12 mouse cellular contexts compared by ENCODE assay signal in the genomic region with DNA sequence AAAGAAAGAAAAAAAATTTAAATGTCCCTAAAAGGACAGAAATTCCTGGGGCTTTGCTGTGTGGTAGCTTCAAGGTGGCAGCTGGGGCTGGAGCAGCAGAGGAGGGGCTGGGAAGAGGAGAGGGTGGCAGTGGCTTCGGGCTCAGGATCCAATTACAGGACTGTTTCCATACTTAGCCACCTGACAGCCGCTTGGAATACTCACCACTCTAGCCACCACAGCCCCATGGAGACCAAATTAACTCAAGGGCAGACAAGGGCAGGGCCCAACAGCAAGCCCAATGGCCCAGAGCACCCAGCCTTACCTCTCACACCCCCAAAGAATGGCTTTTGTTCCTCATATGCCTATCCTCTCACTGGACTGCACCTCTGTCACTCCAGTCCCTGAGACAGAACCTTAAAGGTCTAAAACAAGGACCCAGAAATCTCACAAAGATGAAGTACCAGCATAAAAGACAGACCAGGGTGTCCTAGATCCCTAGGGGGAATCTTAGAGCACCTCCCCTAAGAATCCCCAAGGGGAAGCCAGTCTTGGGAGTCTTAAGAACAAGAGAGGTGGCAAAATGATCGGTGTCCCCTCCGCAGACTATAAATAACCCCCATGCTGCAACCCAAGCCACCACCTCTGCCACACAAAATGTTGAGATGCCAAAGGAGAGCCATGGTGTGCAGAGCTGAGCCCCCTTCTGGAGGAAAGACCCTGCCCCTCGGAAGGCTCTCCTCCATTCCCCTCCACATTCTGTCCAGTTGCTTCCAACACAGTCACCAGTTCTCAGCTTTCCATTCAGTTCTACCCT. TPM values are rescaled to one million over a fixed set of nuclear protein-coding genes. Genes with fewer than 3 reads are reported as not detected.
DNase-seq lines count a peak whose midpoint lies in the region; ATAC-seq and TF ChIP-seq lines count a peak whose summit lies in the region.
"Had no signal": no experiment of that assay in that cellular context is flagged by ENCODE, and none has a peak within 500 bp of the region (broad histone marks: within the 10 kb centered on the region; RNA-seq: fewer than 3 reads in every experiment).

No protein-coding gene starts in this region.

- TF ChIP-seq EP300 in stomach, postnatal 0 days (optimal IDR thresholded peaks at IDR 0.05), result no peak

- H3K4me2 ChIP-seq in stomach, embryonic 16.5 days (ENCODE audit: low read depth, low read length), result no peak overlapping the region
- H3K4me2 ChIP-seq in stomach, postnatal 0 days (replicated peaks; ENCODE audit: low read depth), result no peak overlapping the region
- H3K4me2 ChIP-seq in neural tube, embryonic 15.5 days, result no peak overlapping the region
- H3K4me2 ChIP-seq: liver, embryonic 12.5 days; midbrain, embryonic 12.5 days had no signal

- no peaks in the 10 kb centered on the region for H3K36me3 ChIP-seq in stomach, embryonic 16.5 days (ENCODE audit: control insufficient read depth, insufficient read depth, low read length)
- no peaks in the 10 kb centered on the region for H3K36me3 ChIP-seq in stomach, postnatal 0 days (ENCODE audit: control insufficient read depth, insufficient read depth, low read length)
- no peaks in the 10 kb centered on the region for H3K36me3 ChIP-seq in neural tube, embryonic 15.5 days
- H3K36me3 ChIP-seq: liver, embryonic 12.5 days; midbrain, embryonic 12.5 days had no signal

- H3K9me3 ChIP-seq in stomach, embryonic 16.5 days (replicated peaks; ENCODE audit: control insufficient read depth, low read length), result no peaks in the 10 kb centered on the region
- H3K9me3 ChIP-seq in stomach, postnatal 0 days (ENCODE audit: control insufficient read depth, low read length), result no peaks in the 10 kb centered on the region
- no peaks in the 10 kb centered on the region for H3K9me3 ChIP-seq in neural tube, embryonic 15.5 days (replicated peaks)
- H3K9me3 ChIP-seq: liver, embryonic 12.5 days; midbrain, embryonic 12.5 days had no signal

- peak; percentile 53; the same call in 1 of the 2 replicates for ATAC-seq in stomach, embryonic 16.5 days (ENCODE audit: insufficient read depth, low FRiP score)
- no peak for ATAC-seq in stomach, postnatal 0 days (ENCODE audit: low FRiP score, low TSS enrichment)
- no peak for ATAC-seq in neural tube, embryonic 15.5 days (ENCODE audit: low FRiP score)
- ATAC-seq: activated CD4-positive, CD25-positive, alpha-beta regulatory T cell, adult 4 months; liver, embryonic 12.5 days had no signal

- WGBS in stomach, embryonic 16.5 days, result 65% methylated on average over 5 of the region's 5 CpGs
- 56% methylated on average over 5 of the region's 5 CpGs for WGBS in stomach, postnatal 0 days
- WGBS in neural tube, embryonic 15.5 days, result 72% methylated on average over 5 of the region's 5 CpGs

- H3K9ac ChIP-seq in stomach, embryonic 16.5 days (ENCODE audit: low read length), result no peak overlapping the region
- H3K9ac ChIP-seq in stomach, postnatal 0 days (ENCODE audit: low read length), result no peak overlapping the region
- H3K9ac ChIP-seq in neural tube, embryonic 15.5 days (replicated peaks), result no peak overlapping the region
- H3K9ac ChIP-seq: liver, embryonic 12.5 days; midbrain, embryonic 12.5 days had no signal

- no peak for DNase-seq in stomach, postnatal 0 days (ENCODE audit: low spot score)
- peak; percentile 98 for DNase-seq in heart, adult 11 months
- DNase-seq in heart, postnatal 25 days (ENCODE audit: low spot score), result peak; percentile 29
- DNase-seq in left cerebral cortex, postnatal 4 days, result no peak
- no peak for DNase-seq in retina, postnatal 1 day
- DNase-seq: thymus, postnatal 4 days had no signal

- intact Hi-C loops in heart, postnatal 25 days (cut with DNase I), result loop anchor here (5.0 kb wide), 1 partner anchor 35 kb away; no protein-coding TSS in a partner anchor
- intact Hi-C loops in left cerebral cortex, postnatal 4 days (cut with DNase I), result no loop called here

- no peaks in the 10 kb centered on the region for H3K27me3 ChIP-seq in stomach, embryonic 16.5 days (ENCODE audit: control insufficient read depth, insufficient read depth, low read length)
- H3K27me3 ChIP-seq in stomach, postnatal 0 days (ENCODE audit: control insufficient read depth, insufficient read depth, low read length), result no peaks in the 10 kb centered on the region
- no peaks in the 10 kb centered on the region for H3K27me3 ChIP-seq in neural tube, embryonic 15.5 days (replicated peaks)
- H3K27me3 ChIP-seq: liver, embryonic 12.5 days; midbrain, embryonic 12.5 days had no signal

- H3K4me3 ChIP-seq in stomach, embryonic 16.5 days (replicated peaks; ENCODE audit: low read length), result no peak overlapping the region
- no peak overlapping the region for H3K4me3 ChIP-seq in stomach, postnatal 0 days (ENCODE audit: low read depth, low read length)
- H3K4me3 ChIP-seq in neural tube, embryonic 15.5 days (replicated peaks), result no peak overlapping the region
- H3K4me3 ChIP-seq: erythroblast, embryonic 14.5 days; liver, embryonic 12.5 days; midbrain, embryonic 12.5 days had no signal

- H3K27ac ChIP-seq in stomach, embryonic 16.5 days (ENCODE audit: low read length), result no peak overlapping the region
- H3K27ac ChIP-seq in stomach, postnatal 0 days (replicated peaks), result no peak overlapping the region
- H3K27ac ChIP-seq in neural tube, embryonic 15.5 days (replicated peaks), result no peak overlapping the region
- H3K27ac ChIP-seq: liver, embryonic 12.5 days; midbrain, embryonic 12.5 days had no signal

- TF ChIP-seq CTCF in stomach, postnatal 0 days (IDR thresholded peaks at IDR 0.05; ENCODE audit: low read depth), result no peak

- H3K4me1 ChIP-seq in stomach, embryonic 16.5 days (ENCODE audit: control insufficient read depth, insufficient read depth, low read length), result no peaks in the 10 kb centered on the region
- H3K4me1 ChIP-seq in stomach, postnatal 0 days (replicated peaks; ENCODE audit: control insufficient read depth, insufficient read depth), result no peaks in the 10 kb centered on the region
- peaks cover 6% of the 10 kb centered on the region; the same call in 1 of the 2 replicates for H3K4me1 ChIP-seq in neural tube, embryonic 15.5 days

RNA-seq across cellular contexts. Expression of gene Srl, which starts 19.7 kb away (rescaled TPM):
- polyA plus RNA-seq in stomach, embryonic 16.5 days (2015; fragmentation: Nextera tagmentation; extraction: Ambion mirVana), result 10.0 and 28.6 TPM in 2 replicates
- polyA plus RNA-seq in stomach, postnatal 0 days (2015; fragmentation: Nextera tagmentation; extraction: Ambion mirVana), result 2.8 and 3.1 TPM in 2 replicates
- 1,000 to 10,000 TPM; 1,004 to 1,109 TPM for total RNA-seq in heart, postnatal 25 days (2021)
- 10 to 100 TPM; 34.2 to 41.4 TPM for total RNA-seq in left cerebral cortex, postnatal 4 days (2021)
- 22.4 and 26.3 TPM in 2 replicates for polyA plus RNA-seq in neural tube, embryonic 15.5 days (2015; fragmentation: Nextera tagmentation; extraction: Ambion mirVana)
- polyA plus RNA-seq: erythroblast, embryonic 14.5 days had no signal

RNA-seq across cellular contexts. Expression of gene Tfap4, which starts 37.7 kb away (rescaled TPM):
- 16.1 and 17.0 TPM in 2 replicates for polyA plus RNA-seq in stomach, embryonic 16.5 days (2015; fragmentation: Nextera tagmentation; extraction: Ambion mirVana)
- 8.9 and 10.6 TPM in 2 replicates for polyA plus RNA-seq in stomach, postnatal 0 days (2015; fragmentation: Nextera tagmentation; extraction: Ambion mirVana)
- total RNA-seq in heart, postnatal 25 days (2021), result 1 to 10 TPM; 3.5 to 4.2 TPM
- 10 to 100 TPM; 13.0 to 13.4 TPM for total RNA-seq in left cerebral cortex, postnatal 4 days (2021)
- polyA plus RNA-seq in neural tube, embryonic 15.5 days (2015; fragmentation: Nextera tagmentation; extraction: Ambion mirVana), result 8.6 and 12.3 TPM in 2 replicates

Comparison
In these comparisons a context has a peak if more than half of its experiments do, and no peak if none do; other contexts are left out.
1. DNase-seq: peak in heart, adult 11 months (single experiment) and heart, postnatal 25 days (single experiment); none in stomach, postnatal 0 days (single experiment), left cerebral cortex, postnatal 4 days (single experiment) and retina, postnatal 1 day (single experiment).